Mouse (Mus musculus) MEL (cell line): Measurements from ENCODE around the gene Antxr1. TPM values are rescaled to one million over a fixed set of nuclear protein-coding genes. Genes with fewer than 3 reads are reported as not detected.

ENCODE experiments used
- DNase-seq: peaks from one replicate; pipeline ENCODE4 v3.0.0; 2011; ENCODE audit warnings: low read depth, low spot score
- H3K27ac ChIP-seq: 2 replicates; pipeline ENCODE4 v1.5.1; 2012; ENCODE audit warnings: low read depth, mild to moderate bottlenecking, control low read depth, low read length, moderate library complexity; ENCODE audit not compliant: control insufficient read depth
- H3K27me3 ChIP-seq, 2 experiments: fragments of 150-350 bp in 1 of 2; sonication (generic) in 1 of 2; 2 replicates each; pipeline ENCODE4 v1.6.1; 2012; ENCODE audit warnings: low read length in 2 of 2, mild to moderate bottlenecking in 2 of 2, improper control_type of control experiment in 1 of 2, moderate library complexity in 1 of 2; ENCODE audit not compliant: insufficient read depth in 2 of 2, control insufficient read depth in 1 of 2
- H3K36me3 ChIP-seq, 2 experiments: 2 replicates each; pipeline ENCODE4 v1.6.1; 2012 to 2014; ENCODE audit warnings: low read length in 2 of 2, improper control_type of control experiment in 1 of 2, inconsistent platforms in 1 of 2, mild to moderate bottlenecking in 1 of 2; ENCODE audit not compliant: insufficient read depth in 2 of 2, control insufficient read depth in 1 of 2
- H3K4me1 ChIP-seq, 2 experiments: fragments of 150-350 bp in 1 of 2; sonication (generic) in 1 of 2; 2 replicates each; pipeline ENCODE4 v1.6.1; 2012; ENCODE audit warnings: low read length in 2 of 2, improper control_type of control experiment in 1 of 2, mild to moderate bottlenecking in 1 of 2; ENCODE audit not compliant: insufficient read depth in 2 of 2, control insufficient read depth in 1 of 2
- H3K4me3 ChIP-seq, 2 experiments: fragments of 150-350 bp in 1 of 2; sonication (generic) in 1 of 2; 2 replicates each; pipeline ENCODE4 v1.5.1; 2012; ENCODE audit warnings: low read depth in 2 of 2, low read length in 2 of 2, mild to moderate bottlenecking in 2 of 2, moderate library complexity in 2 of 2, control low read depth in 1 of 2, improper control_type of control experiment in 1 of 2; ENCODE audit not compliant: control insufficient read depth in 1 of 2, insufficient read depth in 1 of 2
- H3K79me2 ChIP-seq: 2 replicates; pipeline ENCODE4 v1.6.1; 2012; ENCODE audit warnings: mild to moderate bottlenecking, low read length, moderate library complexity; ENCODE audit not compliant: control insufficient read depth, poor library complexity, insufficient read depth
- H3K9ac ChIP-seq: 2 replicates; pipeline ENCODE4 v1.6.1; 2012; ENCODE audit warnings: low read depth, mild to moderate bottlenecking, control low read depth, low read length, moderate library complexity; ENCODE audit not compliant: control insufficient read depth, poor library complexity, severe bottlenecking
- H3K9me3 ChIP-seq: fragments of 150-350 bp; sonication (generic); replicated peaks from 2 replicates; pipeline ENCODE4 v1.6.1; 2012; ENCODE audit warnings: mild to moderate bottlenecking, low read length, improper control_type of control experiment, moderate library complexity; ENCODE audit not compliant: insufficient read depth
- CHD1 ChIP-seq: IDR thresholded peaks from 2 replicates; pipeline ENCODE4 v1.6.1; 2012; ENCODE audit warnings: low read depth, mild to moderate bottlenecking, inconsistent platforms, low read length, improper control_type of control experiment
- CHD2 ChIP-seq: IDR thresholded peaks from 2 replicates; pipeline ENCODE4 v1.6.1; 2011; ENCODE audit warnings: low read length, improper control_type of control experiment
- CTCF ChIP-seq, 3 experiments: IDR thresholded peaks in 2 of 3; conservative IDR thresholded peaks in 1 of 3; 2 replicates each; pipeline ENCODE4 v1.5.1; 2011 to 2012; ENCODE audit warnings: low read length in 3 of 3, low read depth in 2 of 3, mild to moderate bottlenecking in 2 of 3, improper control_type of control experiment in 1 of 3, inconsistent platforms in 1 of 3, mixed read lengths in 1 of 3, moderate library complexity in 1 of 3; ENCODE audit not compliant: control insufficient read depth in 1 of 3, insufficient read depth in 1 of 3, poor library complexity in 1 of 3, severe bottlenecking in 1 of 3
- ELF1 ChIP-seq: IDR thresholded peaks from 2 replicates; pipeline ENCODE4 v1.6.1; 2014; ENCODE audit warnings: low read depth, mild to moderate bottlenecking, inconsistent platforms, low read length, improper control_type of control experiment, moderate library complexity
- ETS1 ChIP-seq: IDR thresholded peaks from 2 replicates; pipeline ENCODE4 v1.6.1; 2012; ENCODE audit warnings: low read depth, mild to moderate bottlenecking, inconsistent platforms, low read length, improper control_type of control experiment, moderate library complexity
- GABPA ChIP-seq: IDR thresholded peaks from 2 replicates; pipeline ENCODE4 v1.6.1; 2012; ENCODE audit warnings: low read depth, mild to moderate bottlenecking, inconsistent platforms, low read length, improper control_type of control experiment, moderate library complexity
- HCFC1 ChIP-seq: IDR thresholded peaks from 2 replicates; pipeline ENCODE4 v1.6.1; 2012; ENCODE audit warnings: low read depth, mild to moderate bottlenecking, inconsistent platforms, low read length, improper control_type of control experiment, moderate library complexity
- JUND ChIP-seq: IDR thresholded peaks from 2 replicates; pipeline ENCODE4 v1.6.1; 2011; ENCODE audit warnings: low read depth, mild to moderate bottlenecking, improper control_type of control experiment, low read length
- KAT2A ChIP-seq: conservative IDR thresholded peaks from 2 replicates; pipeline ENCODE4 v1.6.1; 2012; ENCODE audit warnings: low read depth, low read length, improper control_type of control experiment, inconsistent platforms
- MAFK ChIP-seq: IDR thresholded peaks from 2 replicates; pipeline ENCODE4 v1.6.1; 2011; ENCODE audit warnings: low read depth, mild to moderate bottlenecking, low read length, improper control_type of control experiment, borderline replicate concordance
- MAZ ChIP-seq: IDR thresholded peaks from 2 replicates; pipeline ENCODE4 v1.6.1; 2012; ENCODE audit warnings: low read depth, mild to moderate bottlenecking, inconsistent platforms, low read length, improper control_type of control experiment
- MEF2A ChIP-seq: IDR thresholded peaks from 2 replicates; pipeline ENCODE4 v1.6.1; 2014; ENCODE audit warnings: low read depth, mild to moderate bottlenecking, inconsistent platforms, low read length, improper control_type of control experiment; ENCODE audit not compliant: poor library complexity, insufficient replicate concordance, severe bottlenecking; ENCODE audit errors: extremely low read depth
- MXI1 ChIP-seq: IDR thresholded peaks from 2 replicates; pipeline ENCODE4 v1.6.1; 2011; ENCODE audit warnings: mild to moderate bottlenecking, low read depth, low read length, improper control_type of control experiment
- NELFE ChIP-seq: IDR thresholded peaks from 2 replicates; pipeline ENCODE4 v1.6.1; 2011; ENCODE audit warnings: low read depth, low read length, improper control_type of control experiment
- POLR2AphosphoS5 ChIP-seq: IDR thresholded peaks from 2 replicates; pipeline ENCODE4 v1.6.1; 2012; ENCODE audit warnings: low read depth, borderline replicate concordance, mild to moderate bottlenecking, inconsistent platforms, low read length, moderate library complexity, mixed read lengths
- RAD21 ChIP-seq: IDR thresholded peaks from 2 replicates; pipeline ENCODE4 v1.6.1; 2011; ENCODE audit warnings: mild to moderate bottlenecking, low read depth, low read length, improper control_type of control experiment
- RCOR1 ChIP-seq: IDR thresholded peaks from 2 replicates; pipeline ENCODE4 v1.6.1; 2012; ENCODE audit warnings: low read depth, mild to moderate bottlenecking, inconsistent platforms, low read length, improper control_type of control experiment
- SIN3A ChIP-seq: IDR thresholded peaks from 2 replicates; pipeline ENCODE4 v1.6.1; 2012; ENCODE audit warnings: low read length, improper control_type of control experiment, inconsistent platforms
- SMC3 ChIP-seq: IDR thresholded peaks from 2 replicates; pipeline ENCODE4 v1.6.1; 2011; ENCODE audit warnings: low read depth, low read length, improper control_type of control experiment
- TAL1 ChIP-seq: IDR thresholded peaks from 2 replicates; pipeline ENCODE4 v1.6.1; 2012; ENCODE audit warnings: mild to moderate bottlenecking, inconsistent platforms, low read length, moderate library complexity, mixed read lengths
- TCF12 ChIP-seq: IDR thresholded peaks from 2 replicates; pipeline ENCODE4 v1.6.1; 2014; ENCODE audit warnings: low read depth, mild to moderate bottlenecking, inconsistent platforms, low read length, improper control_type of control experiment, moderate library complexity
- USF2 ChIP-seq, 2 experiments: IDR thresholded peaks; 2 replicates each; pipeline ENCODE4 v1.6.1; 2011 to 2012; ENCODE audit warnings: improper control_type of control experiment in 2 of 2, low read length in 2 of 2, borderline replicate concordance in 1 of 2, inconsistent platforms in 1 of 2, low read depth in 1 of 2, mild to moderate bottlenecking in 1 of 2; ENCODE audit not compliant: insufficient read depth in 1 of 2
- ZKSCAN1 ChIP-seq: IDR thresholded peaks from 2 replicates; pipeline ENCODE4 v1.6.1; 2012; ENCODE audit warnings: low read depth, mild to moderate bottlenecking, inconsistent platforms, low read length, improper control_type of control experiment, moderate library complexity
- ZMIZ1 ChIP-seq: IDR thresholded peaks from 2 replicates; pipeline ENCODE4 v1.6.1; 2012; ENCODE audit warnings: low read depth, mild to moderate bottlenecking, inconsistent platforms, low read length, improper control_type of control experiment, moderate library complexity
- polyA plus RNA-seq, 2 experiments: library from polyadenylated mRNA; stranded (reverse) in 1 of 2; unstranded in 1 of 2; fragments of >175 nt in 1 of 2; fragments of >200 nt in 1 of 2; gene quantifications; 2 replicates each; pipeline versions ENCODE4 v1.2.1 to v1.2.4; 2012; ENCODE audit warnings: low replicate concordance in 2 of 2, low read depth in 1 of 2; ENCODE audit not compliant: insufficient read length in 2 of 2, insufficient read depth in 1 of 2, missing spikeins in 1 of 2
- total RNA-seq: library from RNA; depleted of rRNA; stranded (reverse); fragments of 300-350 nt; gene quantifications from 2 replicates; pipeline ENCODE4 v1.2.3, GENCODE M21; 2012

The Antxr1 gene
- total and polyA plus RNA-seq, 3 experiments: 0.10 TPM; not detected in 2

DNA sequence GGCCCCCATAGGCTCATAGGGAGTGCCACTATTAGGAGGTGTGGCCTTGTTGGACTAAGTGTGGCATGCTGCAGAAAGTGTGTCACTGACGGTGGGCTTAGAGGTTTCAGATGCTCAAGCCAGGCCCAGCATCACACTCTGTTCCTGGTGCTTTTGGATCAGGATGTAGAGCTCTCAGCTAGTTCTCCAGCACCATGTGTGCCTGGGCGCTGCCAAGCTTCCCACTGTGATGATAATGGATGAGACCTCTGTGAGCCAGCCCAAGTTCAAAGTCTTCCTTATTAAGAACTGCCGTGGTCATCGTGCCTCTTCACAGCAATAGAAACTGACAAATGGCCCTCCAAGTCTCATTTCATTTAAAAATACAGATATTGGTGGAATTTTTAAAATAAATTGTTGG is 22.9 kb downstream of the Antxr1 start:
- no peaks in the 10 kb centered on the region for H3K79me2 ChIP-seq
- TF ChIP-seq ETS1 (no peak), RAD21 (no peak), TCF12 (no peak), MAZ (no peak)
- H3K9me3 ChIP-seq: no peaks in the 10 kb centered on the region
- no peak overlapping the region for H3K4me3 ChIP-seq
- no peaks in the 10 kb centered on the region for H3K4me1 ChIP-seq
- H3K27me3 ChIP-seq: peaks cover 9 to 11% of the 10 kb centered on the region in 2 experiments
- no peak overlapping the region for H3K9ac ChIP-seq
- H3K36me3 ChIP-seq: no peaks in the 10 kb centered on the region
- no peak overlapping the region for H3K27ac ChIP-seq
- DNase-seq: no peak

DNA sequence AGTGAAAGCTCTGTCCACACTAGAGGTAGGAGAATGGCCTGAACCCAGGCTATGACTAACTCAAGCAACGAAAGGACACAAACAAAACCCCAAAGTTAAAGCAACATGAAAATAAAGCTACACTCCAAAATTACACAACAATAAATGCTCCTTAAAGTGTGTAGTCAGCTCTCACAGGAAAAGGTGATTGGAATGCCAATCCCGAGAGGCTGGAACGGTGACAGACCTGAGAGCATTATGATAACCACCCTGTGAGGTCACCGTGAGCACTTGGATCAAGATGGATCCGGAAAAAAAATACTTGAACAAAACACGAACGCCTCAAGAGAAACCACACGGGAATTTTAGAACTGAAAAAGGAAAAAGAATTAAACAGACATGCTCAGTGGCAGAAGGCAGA is 31.1 kb downstream of the Antxr1 start:
- Histone ChIP-seq H3K27ac (no peak overlapping the region), H3K9me3 (no peaks in the 10 kb centered on the region), H3K36me3 (no peaks in the 10 kb centered on the region), H3K79me2 (no peaks in the 10 kb centered on the region), H3K27me3 (peaks cover 9 to 21% of the 10 kb centered on the region in 2 experiments), H3K4me1 (no peaks in the 10 kb centered on the region), H3K9ac (no peak overlapping the region), H3K4me3 (no peak overlapping the region)
- no peak for DNase-seq
- no peak for TF ChIP-seq CHD2
- no peak for TF ChIP-seq TAL1
- TF ChIP-seq CTCF (IDR thresholded peaks at IDR 0.05 in 2 of 3, conservative IDR thresholded peaks at IDR 0.05 in 1 of 3; ENCODE audit: control insufficient read depth in 1 of 3, insufficient read depth in 1 of 3, low read depth in 2 of 3, low read length in 3 of 3, poor library complexity in 1 of 3, severe bottlenecking in 1 of 3): no peak
- no peak for TF ChIP-seq KAT2A
- TF ChIP-seq GABPA: no peak
- TF ChIP-seq ETS1: no peak
- TF ChIP-seq HCFC1: no peak
- no peak for TF ChIP-seq NELFE
- no peak for TF ChIP-seq SMC3
- no peak for TF ChIP-seq CHD1
- no peak for TF ChIP-seq USF2 (IDR thresholded peaks at IDR 0.05; ENCODE audit: borderline replicate concordance in 1 of 2, insufficient read depth in 1 of 2, low read depth in 1 of 2, low read length in 2 of 2)

DNA sequence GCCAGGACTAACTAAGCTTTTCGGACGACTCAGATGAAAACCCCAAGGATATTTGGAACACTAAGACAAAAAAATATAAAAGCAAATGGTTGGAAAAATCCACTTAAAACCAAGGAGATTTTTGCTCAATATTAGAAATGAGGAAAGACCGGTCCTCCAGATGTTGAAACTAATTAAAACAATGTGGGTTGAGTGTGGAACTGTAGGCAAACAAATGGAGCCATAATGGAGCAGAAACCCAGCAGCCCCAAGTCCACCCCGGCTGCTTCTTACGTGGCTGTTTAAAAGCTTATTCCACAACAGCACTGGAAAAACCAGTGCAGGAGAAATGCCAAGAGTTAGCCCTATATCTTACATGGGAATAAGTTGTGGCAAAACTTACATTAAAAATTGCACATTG is 32.9 kb downstream of the Antxr1 start:
- no peak for DNase-seq
- Histone ChIP-seq H3K9ac (no peak overlapping the region), H3K36me3 (no peaks in the 10 kb centered on the region), H3K4me1 (no peaks in the 10 kb centered on the region), H3K9me3 (no peaks in the 10 kb centered on the region), H3K27me3 (peaks cover 9 to 23% of the 10 kb centered on the region in 2 experiments), H3K27ac (no peak overlapping the region), H3K79me2 (no peaks in the 10 kb centered on the region), H3K4me3 (no peak overlapping the region)
- TF ChIP-seq RAD21: no peak
- TF ChIP-seq ELF1: no peak
- no peak for TF ChIP-seq RCOR1
- TF ChIP-seq JUND: no peak
- no peak for TF ChIP-seq MEF2A
- TF ChIP-seq NELFE: no peak
- TF ChIP-seq MAFK: no peak
- TF ChIP-seq SMC3: no peak
- TF ChIP-seq ZKSCAN1: no peak
- no peak for TF ChIP-seq MXI1
- no peak for TF ChIP-seq POLR2AphosphoS5
- no peak for TF ChIP-seq ZMIZ1
- TF ChIP-seq USF2 (IDR thresholded peaks at IDR 0.05; ENCODE audit: borderline replicate concordance in 1 of 2, insufficient read depth in 1 of 2, low read depth in 1 of 2, low read length in 2 of 2): no peak
- TF ChIP-seq SIN3A: no peak
